Mouse (Mus musculus) left cerebral cortex, postnatal 14 days (tissue): ENCODE measurements at regions not wholly inside any gene's neighbourhood (a gene's known extent, or its start where the extent isn't known, plus 50 kb on each side); places are given as distances from the start of the nearest gene placed in this dataset.

Source experiments
- DNase-seq, 2 experiments: peaks; one replicate each; pipeline ENCODE4 v3.0.0; 2021 to 2022; ENCODE audit warnings: low spot score in 2 of 2, mixed read lengths in 1 of 2
- intact Hi-C: fragments of 180-260 bp; cut with DNase I; formaldehyde crosslinking; loops from one replicate; pipeline ENCODE4 v1.15.1; 2025

DNA sequence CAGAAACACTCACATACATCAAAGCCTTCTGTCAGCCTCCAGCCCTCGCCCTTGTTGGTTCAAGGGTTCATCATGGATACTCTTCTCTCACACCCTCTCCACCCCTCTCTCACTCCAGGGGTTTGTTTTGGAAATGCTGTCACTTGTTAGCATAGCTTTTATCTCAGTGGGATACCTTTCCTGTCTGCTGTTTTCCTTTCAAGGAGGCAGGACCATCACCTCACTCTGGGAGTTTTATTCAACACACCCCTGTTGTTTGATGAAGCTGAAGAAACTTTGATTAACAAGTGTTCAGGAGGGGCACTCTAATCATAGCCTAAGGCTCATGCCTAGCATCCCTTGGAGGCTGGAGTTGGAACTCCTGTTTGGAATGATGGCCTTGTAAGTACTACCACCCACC lies 95.7 kb upstream of the Slc7a14 start:
- no peak for DNase-seq
- intact Hi-C loops = no loop called here

DNA sequence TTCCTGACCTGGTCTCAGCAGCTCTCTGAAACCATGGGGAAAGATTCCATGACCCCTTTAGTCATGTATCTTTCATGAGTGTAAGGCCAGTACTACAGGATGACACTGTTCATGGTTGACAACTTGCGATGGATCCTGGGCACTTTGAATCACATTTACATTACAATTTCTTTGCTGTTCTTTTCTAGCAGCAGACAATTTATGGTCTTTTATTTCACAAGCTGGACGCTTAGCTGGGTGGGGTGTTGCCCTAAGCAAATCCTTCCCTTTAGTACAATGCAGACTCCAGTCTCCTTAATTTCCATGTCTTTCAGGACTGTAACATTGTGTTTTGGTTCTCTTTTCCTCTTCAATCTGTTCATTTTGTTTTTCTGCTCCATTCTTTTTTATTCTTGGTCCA lies 89.0 kb upstream of the Slc7a14 start:
- intact Hi-C loops = no loop called here
- DNase-seq = no peak

DNA sequence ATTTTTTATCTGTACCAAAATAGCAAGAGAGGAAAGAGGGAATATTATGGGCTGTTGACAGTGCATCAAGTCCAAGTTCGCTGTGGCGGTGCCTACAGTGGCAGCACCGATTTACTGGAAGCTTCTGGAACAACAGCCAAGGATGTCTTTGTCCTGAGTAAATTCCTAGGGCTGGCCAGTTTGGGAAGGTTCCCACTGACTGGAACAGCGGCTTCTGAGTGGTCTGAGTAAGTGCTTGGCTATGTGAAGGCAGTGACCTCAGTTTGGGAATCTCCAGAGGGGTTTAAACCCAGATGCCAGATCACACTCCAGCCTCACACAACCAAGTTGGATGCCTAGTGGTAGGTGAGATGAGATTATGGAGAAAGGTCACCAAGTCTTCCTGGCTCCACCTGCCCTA lies 84.4 kb upstream of the Slc7a14 start:
- intact Hi-C loops = no loop called here
- no peak for DNase-seq

DNA sequence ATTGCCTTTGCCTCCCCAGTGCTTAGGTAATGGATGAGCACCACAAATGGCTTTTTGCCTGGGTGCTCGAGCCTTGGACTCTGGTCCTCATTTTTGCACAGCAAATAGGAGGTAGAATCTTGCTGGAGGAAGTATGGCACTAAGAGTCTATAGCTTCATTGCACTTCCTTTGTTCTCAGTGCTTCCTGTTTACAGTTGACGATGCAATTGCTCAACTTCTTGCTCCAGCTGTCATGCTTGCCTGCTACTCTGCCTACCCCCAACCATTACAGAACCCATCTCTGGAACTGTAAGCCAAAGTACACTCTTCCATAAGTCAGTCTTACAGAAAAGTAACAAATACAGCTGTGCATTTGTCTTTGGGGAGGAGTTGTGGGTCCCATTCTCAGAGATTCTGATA lies 79.8 kb upstream of the Slc7a14 start:
- intact Hi-C loops = no loop called here
- DNase-seq = no peak

DNA sequence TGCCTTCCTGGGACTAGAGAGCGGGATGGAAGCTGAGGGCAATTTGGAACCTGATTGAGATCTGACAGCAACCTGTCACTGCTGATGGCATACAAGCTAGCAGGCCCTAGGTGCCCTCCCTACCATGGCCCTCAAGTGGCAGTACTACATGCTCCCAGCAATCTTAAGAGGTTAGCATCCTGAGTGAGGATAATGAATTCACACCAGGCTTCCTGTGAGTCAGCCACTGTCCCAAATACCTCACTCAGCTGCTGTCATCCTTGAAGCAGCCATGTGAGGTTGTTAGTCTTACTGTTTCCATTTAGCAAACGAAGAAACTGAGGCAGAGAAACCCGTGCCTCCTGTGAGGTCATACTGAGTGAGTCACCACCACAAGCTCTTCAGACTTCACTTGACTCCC lies 65.5 kb upstream of the Slc7a14 start:
- intact Hi-C loops = no loop called here
- no peak for DNase-seq

DNA sequence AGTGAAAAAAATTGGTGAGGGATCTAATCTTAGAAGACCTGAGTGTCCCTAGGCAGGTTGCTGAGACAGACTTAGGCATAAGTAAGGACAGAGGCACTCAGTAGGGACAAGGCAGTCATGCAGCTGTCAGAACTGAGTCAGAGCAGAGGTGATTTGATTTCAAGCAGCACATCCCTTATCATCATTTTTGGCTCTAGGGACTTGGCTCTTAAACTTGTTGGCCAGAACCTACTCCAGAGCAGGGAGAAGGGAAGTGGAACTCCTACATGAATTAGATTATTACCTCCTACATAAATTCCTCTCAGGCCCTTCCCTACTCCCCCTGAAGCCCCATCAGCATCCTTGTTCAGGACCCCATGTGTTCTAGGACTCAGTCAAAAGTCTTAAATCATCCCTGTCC lies 63.9 kb upstream of the Slc7a14 start:
- intact Hi-C loops = no loop called here

DNA sequence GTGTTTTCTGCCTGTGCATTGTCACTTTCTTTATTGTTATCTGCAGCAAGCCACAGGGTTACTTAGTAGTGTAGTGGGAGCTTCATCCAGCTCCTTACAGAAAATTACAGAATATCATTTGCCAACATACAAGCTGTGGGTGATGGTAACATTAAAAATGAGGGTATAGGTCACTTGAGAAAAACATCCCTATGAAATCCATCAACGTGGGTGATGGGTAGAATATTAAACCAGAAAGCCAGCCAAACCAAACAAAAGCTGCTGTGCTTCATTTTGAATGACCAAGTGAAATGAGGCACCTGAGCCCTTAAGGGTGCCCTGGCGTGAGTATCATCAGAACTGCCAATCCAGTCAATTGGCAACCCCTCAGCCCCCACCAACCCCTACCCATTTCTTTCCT lies 58.1 kb upstream of the Slc7a14 start:
- no peak for DNase-seq
- intact Hi-C loops = no loop called here

More for the DNA sequence above, 63.9 kb upstream of the Slc7a14 start:
- no peak for DNase-seq
